Mouse (Mus musculus) mouse embryonic stem cell (cell line): ENCODE measurements around the gene Ddrgk1.

ENCODE experiments used
- in situ Hi-C, 2 experiments: fragments of 300-500 bp; cut with MboI; formaldehyde crosslinking; loops; 1 replicate in 1 of 2; 3 replicates in 1 of 2; pipeline ENCODE4 v1.14.3; 2019 to 2020; ENCODE audit warnings: low sequenced_read_pairs in 2 of 2, low pct_unique_long_range_greater_than_20kb in 1 of 2, mixed read lengths in 1 of 2; ENCODE audit not compliant: unreplicated experiment in 1 of 2

Gene Ddrgk1

GRCm38 (mm10) chr2:130629080-130629838 lies 35.2 kb downstream of the Ddrgk1 start:
- in situ Hi-C loops, result no loop called here

DNA sequence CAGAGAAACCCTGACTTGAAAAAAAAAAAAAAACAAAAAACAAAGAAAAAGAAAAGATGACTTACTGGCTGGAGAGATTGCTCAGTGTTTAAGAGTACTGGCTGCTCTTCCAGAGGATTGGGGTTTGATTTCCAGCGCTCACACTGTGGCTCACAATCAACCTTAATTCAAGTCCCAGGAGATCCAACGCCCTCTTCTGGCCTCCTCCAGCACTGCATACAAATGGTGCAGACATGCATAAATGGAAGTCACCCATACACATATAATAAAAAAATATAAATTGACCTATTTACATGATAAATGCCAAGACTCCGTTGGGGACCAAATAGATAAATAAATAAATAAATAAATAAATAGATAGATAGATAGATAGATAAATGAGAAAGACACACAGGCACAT lies 36.0 kb downstream of the Ddrgk1 start:
- in situ Hi-C loops, result no loop called here

- in situ Hi-C loops, result no loop called here
Observed at GRCm38 (mm10) chr2:130618972-130619371, 45.5 kb downstream of the Ddrgk1 start.

GRCm38 (mm10) chr2:130613091-130613490 lies 51.4 kb downstream of the Ddrgk1 start:
- in situ Hi-C loops, result no loop called here
